Mouse (Mus musculus): Measurements from ENCODE around the gene Cdc34. TPM values are rescaled to one million over a fixed set of nuclear protein-coding genes. Genes with fewer than 3 reads are reported as not detected.
"Not testable (repeated sequence)": the region's sequence is repeated elsewhere in the genome, so short reads cannot be mapped to it uniquely, and the experiment has no call there.

The Cdc34 gene
- polyA plus RNA-seq, 1 experiment from 2014 or later, result 106 TPM

GRCm38 (mm10) chr10:79700676-79701075 is 18.7 kb downstream of the Cdc34 start:
- Histone ChIP-seq H3K4me2 (ENCODE audit: low read length) (peak overlapping the region; percentile 41), H3K36me3 (ENCODE audit: control insufficient read depth, insufficient read depth, low read length) (no peaks in the 10 kb centered on the region), H3K27me3 (ENCODE audit: control insufficient read depth, insufficient read depth, low read length) (no peaks in the 10 kb centered on the region), H3K9me3 (ENCODE audit: control insufficient read depth, low read length) (no peaks in the 10 kb centered on the region), H3K27ac (replicated peaks in 1 of 2; ENCODE audit: control insufficient read depth in 1 of 2, insufficient read depth in 1 of 2, low read depth in 2 of 2, low read length in 2 of 2) (peak overlapping the region; percentile 47 to 86), H3K4me1 (ENCODE audit: control insufficient read depth in 2 of 2, insufficient read depth in 2 of 2, low read length in 2 of 2) (peaks cover 29 to 34% of the 10 kb centered on the region in 2 experiments), H3K9ac (ENCODE audit: low read length) (0 out of 2 replicates have a peak overlapping the region, but pooled peaks have one; percentile 56), H3K4me3 (ENCODE audit: control insufficient read depth in 1 of 2, insufficient read depth in 1 of 2, low read depth in 1 of 2, low read length in 2 of 2) (no peak overlapping the region)
- 23% methylated on average over 7 of the region's 7 CpGs for WGBS
- no peak for ATAC-seq (ENCODE audit: insufficient number of reproducible peaks, insufficient read depth, low FRiP score, low read depth)

DNA sequence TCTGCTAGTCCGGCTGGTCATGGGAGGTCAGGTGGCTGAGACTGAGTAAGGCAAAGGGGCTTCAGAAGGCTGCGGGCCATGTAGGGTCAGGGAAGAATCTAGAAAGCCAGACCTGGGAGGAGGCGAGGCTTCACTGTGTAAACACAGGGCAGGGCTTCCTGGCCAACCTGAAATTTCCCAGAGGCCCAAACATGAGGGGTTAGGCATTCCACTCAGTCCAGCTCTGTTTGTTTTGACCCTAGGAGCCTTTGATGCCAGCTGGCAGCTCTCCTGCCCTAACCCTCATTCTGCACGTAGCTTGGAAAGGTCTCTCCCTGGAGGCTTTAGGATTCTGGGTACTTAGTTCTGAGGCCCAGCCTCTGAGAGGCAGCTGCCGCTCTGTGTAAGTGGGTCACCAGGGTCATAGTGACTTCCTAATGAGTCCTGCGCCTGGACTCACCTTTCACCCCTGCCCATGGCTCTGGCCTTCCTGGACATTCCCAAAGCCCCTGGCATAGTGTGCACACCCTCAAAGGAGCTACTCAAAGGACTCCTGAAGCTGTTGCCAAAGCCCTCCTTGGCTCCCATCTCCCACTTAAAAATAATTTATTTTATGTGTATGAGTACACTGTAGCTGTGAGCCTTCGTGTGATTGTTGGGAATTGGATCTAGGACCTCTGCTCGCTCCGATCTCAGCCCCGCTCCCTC is 19.6 kb downstream of the Cdc34 start:
- Histone ChIP-seq H3K4me2 (ENCODE audit: low read length) (peak overlapping the region; percentile 41; the same call in 1 of the 2 replicates), H3K27me3 (ENCODE audit: control insufficient read depth, insufficient read depth, low read length) (no peaks in the 10 kb centered on the region), H3K36me3 (ENCODE audit: control insufficient read depth, insufficient read depth, low read length) (peaks cover 6% of the 10 kb centered on the region), H3K9ac (ENCODE audit: low read length) (peak overlapping the region; percentile 56; the same call in 1 of the 2 replicates), H3K4me1 (ENCODE audit: control insufficient read depth in 2 of 2, insufficient read depth in 2 of 2, low read length in 2 of 2) (peaks cover 29 to 34% of the 10 kb centered on the region in 2 experiments), H3K4me3 (ENCODE audit: control insufficient read depth in 1 of 2, insufficient read depth in 1 of 2, low read depth in 1 of 2, low read length in 2 of 2) (no peak overlapping the region), H3K9me3 (ENCODE audit: control insufficient read depth, low read length) (no peaks in the 10 kb centered on the region), H3K27ac (replicated peaks in 1 of 2; ENCODE audit: control insufficient read depth in 1 of 2, insufficient read depth in 1 of 2, low read depth in 2 of 2, low read length in 2 of 2) (peak overlapping the region; percentile 47 to 86)
- no peak for ATAC-seq (ENCODE audit: insufficient number of reproducible peaks, insufficient read depth, low FRiP score, low read depth)
- 49% methylated on average over 10 of the region's 10 CpGs for WGBS

- not testable (repeated sequence) for H3K9ac ChIP-seq (ENCODE audit: low read length); H3K27ac ChIP-seq (replicated peaks in 1 of 2; ENCODE audit: control insufficient read depth in 1 of 2, insufficient read depth in 1 of 2, low read depth in 2 of 2, low read length in 2 of 2); H3K9me3 ChIP-seq (ENCODE audit: control insufficient read depth, low read length); H3K4me3 ChIP-seq (ENCODE audit: control insufficient read depth in 1 of 2, insufficient read depth in 1 of 2, low read depth in 1 of 2, low read length in 2 of 2); ATAC-seq (ENCODE audit: insufficient number of reproducible peaks, insufficient read depth, low FRiP score, low read depth); H3K4me2 ChIP-seq (ENCODE audit: low read length); H3K27me3 ChIP-seq (ENCODE audit: control insufficient read depth, insufficient read depth, low read length)
- Histone ChIP-seq H3K36me3 (ENCODE audit: control insufficient read depth, insufficient read depth, low read length) (peaks cover 20% of the 10 kb centered on the region), H3K4me1 (ENCODE audit: control insufficient read depth in 2 of 2, insufficient read depth in 2 of 2, low read length in 2 of 2) (peaks cover 38 to 46% of the 10 kb centered on the region in 2 experiments)
- WGBS, result 90% methylated on average over 3 of the region's 4 CpGs
Observed at GRCm38 (mm10) chr10:79702970-79703369, 21.0 kb downstream of the Cdc34 start.

GRCm38 (mm10) chr10:79703541-79703940 is 21.5 kb downstream of the Cdc34 start:
- Histone ChIP-seq H3K27ac (replicated peaks in 1 of 2; ENCODE audit: control insufficient read depth in 1 of 2, insufficient read depth in 1 of 2, low read depth in 2 of 2, low read length in 2 of 2) (peak overlapping the region; percentile 56 to 91), H3K4me3 (ENCODE audit: control insufficient read depth in 1 of 2, insufficient read depth in 1 of 2, low read depth in 1 of 2, low read length in 2 of 2) (peak overlapping the region in 1 of 2 experiments; percentile 89; a peak in 2 of 4 replicates), H3K27me3 (ENCODE audit: control insufficient read depth, insufficient read depth, low read length) (no peaks in the 10 kb centered on the region), H3K4me1 (ENCODE audit: control insufficient read depth in 2 of 2, insufficient read depth in 2 of 2, low read length in 2 of 2) (peaks cover 38 to 52% of the 10 kb centered on the region in 2 experiments), H3K9me3 (ENCODE audit: control insufficient read depth, low read length) (no peaks in the 10 kb centered on the region), H3K36me3 (ENCODE audit: control insufficient read depth, insufficient read depth, low read length) (peaks cover 25% of the 10 kb centered on the region), H3K9ac (ENCODE audit: low read length) (peak overlapping the region; percentile 35), H3K4me2 (ENCODE audit: low read length) (peak overlapping the region; percentile 60)
- ATAC-seq (ENCODE audit: insufficient number of reproducible peaks, insufficient read depth, low FRiP score, low read depth), result no peak
- 80% methylated on average over 10 of the region's 10 CpGs for WGBS

DNA sequence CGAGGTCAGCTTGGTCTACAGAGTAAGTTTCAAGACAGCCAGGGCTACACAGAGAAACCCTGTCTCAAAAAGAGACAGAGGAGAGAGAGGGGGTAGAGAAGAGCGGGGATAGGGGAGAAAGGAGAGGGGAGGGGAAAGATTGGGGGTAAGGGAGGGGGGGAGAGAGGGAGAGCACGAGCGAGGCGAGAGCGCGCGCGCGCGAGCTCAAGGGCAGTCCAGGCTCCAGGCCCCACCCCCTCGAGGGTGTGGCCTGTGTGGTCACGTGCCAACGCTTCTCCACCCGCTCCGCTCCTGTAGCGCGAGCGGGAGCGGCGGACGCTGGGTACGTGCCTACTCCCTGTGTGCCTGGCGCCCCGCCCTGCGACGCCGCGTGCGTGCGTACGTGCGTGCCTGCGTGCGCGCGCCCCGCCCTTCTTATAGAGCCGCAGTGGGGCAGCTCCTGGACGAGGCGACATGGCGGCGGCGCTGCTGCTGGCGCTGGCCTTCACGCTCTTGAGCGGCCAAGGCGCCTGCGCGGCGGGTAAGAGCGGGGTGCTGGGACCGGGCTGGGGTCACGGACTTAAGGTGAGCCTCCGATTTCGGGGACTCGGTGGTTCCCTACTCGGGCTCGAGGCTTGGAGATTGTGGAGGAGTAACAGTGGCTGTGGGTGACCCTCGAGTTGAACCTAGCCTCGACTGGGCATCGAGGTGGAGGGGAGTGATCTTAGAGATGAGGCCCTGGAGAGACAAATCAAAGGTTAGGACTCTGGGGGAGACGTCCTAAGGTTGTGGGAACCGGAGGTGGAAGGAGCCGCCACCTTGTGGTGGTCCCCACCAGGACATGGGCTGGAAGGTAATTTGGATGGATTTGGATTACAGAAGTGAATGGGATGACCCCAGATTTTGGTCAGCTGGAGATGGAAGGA is 22.3 kb downstream of the Cdc34 start, which contains the start of gene Bsg:
Gene Bsg (plus strand): TSS at position 427 of the 905 bp plus-strand sequence.
- ATAC-seq (ENCODE audit: insufficient number of reproducible peaks, insufficient read depth, low FRiP score, low read depth), result peak; percentile 96
- peak within 1 kb of the TSS; percentile 81 to 91 for H3K27ac ChIP-seq (replicated peaks in 1 of 2; ENCODE audit: control insufficient read depth in 1 of 2, insufficient read depth in 1 of 2, low read depth in 2 of 2, low read length in 2 of 2)
- under 1% methylated on average over 64 of the region's 65 CpGs for WGBS
- peak within 1 kb of the TSS; percentile 96 for H3K9ac ChIP-seq (ENCODE audit: low read length)
- no peaks in the 10 kb centered on the region for H3K27me3 ChIP-seq (ENCODE audit: control insufficient read depth, insufficient read depth, low read length)
- H3K36me3 ChIP-seq (ENCODE audit: control insufficient read depth, insufficient read depth, low read length), result peaks cover 33% of the 10 kb centered on the region
- no peaks in the 10 kb centered on the region for H3K9me3 ChIP-seq (ENCODE audit: control insufficient read depth, low read length)
- peaks cover 43 to 60% of the 10 kb centered on the region in 2 experiments for H3K4me1 ChIP-seq (ENCODE audit: control insufficient read depth in 2 of 2, insufficient read depth in 2 of 2, low read length in 2 of 2)
- H3K4me3 ChIP-seq (ENCODE audit: control insufficient read depth in 1 of 2, insufficient read depth in 1 of 2, low read depth in 1 of 2, low read length in 2 of 2), result peak within 1 kb of the TSS; percentile 77 to 89
- peak within 1 kb of the TSS; percentile 93 for H3K4me2 ChIP-seq (ENCODE audit: low read length)

GRCm38 (mm10) chr10:79704970-79705360 is 23.0 kb downstream of the Cdc34 start:
- H3K4me1 ChIP-seq (ENCODE audit: control insufficient read depth in 2 of 2, insufficient read depth in 2 of 2, low read length in 2 of 2), result peaks cover 49 to 66% of the 10 kb centered on the region in 2 experiments
- WGBS, result 3% methylated on average over 10 of the region's 10 CpGs

DNA sequence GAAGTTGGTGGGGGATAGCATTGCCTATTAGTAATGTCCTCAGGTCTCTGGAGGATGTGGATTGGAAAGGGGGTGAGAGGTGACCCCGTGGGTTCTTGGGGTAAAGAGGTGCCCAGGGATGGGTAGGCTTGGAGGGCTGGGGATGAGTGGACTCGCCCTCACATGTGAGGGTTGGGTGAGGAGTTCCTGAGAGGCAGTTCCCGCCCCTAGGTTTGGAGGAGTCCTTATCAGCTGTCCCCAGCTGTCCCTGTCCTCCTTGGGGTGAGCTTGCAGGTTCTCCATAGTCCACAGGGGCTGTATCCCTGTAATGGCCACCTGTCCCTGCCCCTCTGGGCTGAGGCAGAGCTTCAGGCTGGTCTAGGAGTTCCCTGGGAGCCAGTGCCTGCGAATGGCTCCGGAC is 24.0 kb downstream of the Cdc34 start:
- ATAC-seq (ENCODE audit: insufficient number of reproducible peaks, insufficient read depth, low FRiP score, low read depth), result no peak
- peaks cover 45 to 62% of the 10 kb centered on the region in 2 experiments for H3K4me1 ChIP-seq (ENCODE audit: control insufficient read depth in 2 of 2, insufficient read depth in 2 of 2, low read length in 2 of 2)
- 61% methylated on average over 5 of the region's 5 CpGs for WGBS
- H3K36me3 ChIP-seq (ENCODE audit: control insufficient read depth, insufficient read depth, low read length), result peaks cover 49% of the 10 kb centered on the region
- H3K4me3 ChIP-seq (ENCODE audit: control insufficient read depth in 1 of 2, insufficient read depth in 1 of 2, low read depth in 1 of 2, low read length in 2 of 2), result peak overlapping the region; percentile 77 to 89
- peak overlapping the region; percentile 96 for H3K9ac ChIP-seq (ENCODE audit: low read length)
- H3K27ac ChIP-seq (replicated peaks in 1 of 2; ENCODE audit: control insufficient read depth in 1 of 2, insufficient read depth in 1 of 2, low read depth in 2 of 2, low read length in 2 of 2), result peak overlapping the region; percentile 29 to 64; a peak in 3 of 4 replicates
- H3K27me3 ChIP-seq (ENCODE audit: control insufficient read depth, insufficient read depth, low read length), result no peaks in the 10 kb centered on the region
- peak overlapping the region; percentile 93 for H3K4me2 ChIP-seq (ENCODE audit: low read length)
- H3K9me3 ChIP-seq (ENCODE audit: control insufficient read depth, low read length), result no peaks in the 10 kb centered on the region

More at GRCm38 (mm10) chr10:79704970-79705360, 23.0 kb downstream of the Cdc34 start:
- Histone ChIP-seq H3K36me3 (ENCODE audit: control insufficient read depth, insufficient read depth, low read length) (peaks cover 40% of the 10 kb centered on the region), H3K4me3 (ENCODE audit: control insufficient read depth in 1 of 2, insufficient read depth in 1 of 2, low read depth in 1 of 2, low read length in 2 of 2) (peak overlapping the region; percentile 77 to 89), H3K27ac (replicated peaks in 1 of 2; ENCODE audit: control insufficient read depth in 1 of 2, insufficient read depth in 1 of 2, low read depth in 2 of 2, low read length in 2 of 2) (peak overlapping the region; percentile 81 to 91), H3K27me3 (ENCODE audit: control insufficient read depth, insufficient read depth, low read length) (no peaks in the 10 kb centered on the region), H3K9ac (ENCODE audit: low read length) (peak overlapping the region; percentile 96), H3K9me3 (ENCODE audit: control insufficient read depth, low read length) (no peaks in the 10 kb centered on the region), H3K4me2 (ENCODE audit: low read length) (peak overlapping the region; percentile 93)
- ATAC-seq (ENCODE audit: insufficient number of reproducible peaks, insufficient read depth, low FRiP score, low read depth), result no peak

Data from heart, embryonic 14.5 days (tissue).